Mouse (Mus musculus): ENCODE measurements around the gene Pdzrn4. TPM values are rescaled to one million over a fixed set of nuclear protein-coding genes. Genes with fewer than 3 reads are reported as not detected.

Gene Pdzrn4
- polyA plus RNA-seq, 1 experiment from 2014 or later, result 25.2 TPM

- DNase-seq (no peak), ATAC-seq (ENCODE audit: low FRiP score, low TSS enrichment) (no peak)
- 63% methylated on average over 6 of the region's 6 CpGs for WGBS
- H3K36me3 ChIP-seq (ENCODE audit: control insufficient read depth, insufficient read depth, low read length), result no peaks in the 10 kb centered on the region
- peaks cover 18% of the 10 kb centered on the region for H3K27me3 ChIP-seq (ENCODE audit: control insufficient read depth, insufficient read depth, low read length)
- H3K9ac ChIP-seq (replicated peaks; ENCODE audit: low read length), result no peak overlapping the region
- H3K4me1 ChIP-seq (ENCODE audit: control insufficient read depth, insufficient read depth, low read length), result peaks cover 8% of the 10 kb centered on the region
- no peak overlapping the region for H3K4me2 ChIP-seq (ENCODE audit: low read length)
- no peak overlapping the region for H3K27ac ChIP-seq (replicated peaks; ENCODE audit: low read depth, low read length)
- H3K4me3 ChIP-seq (replicated peaks; ENCODE audit: low read depth, low read length), result no peak overlapping the region
- H3K9me3 ChIP-seq (ENCODE audit: control insufficient read depth, low read length), result no peaks in the 10 kb centered on the region
Observed at GRCm38 (mm10) chr15:92401554-92401953, 4.9 kb downstream of the Pdzrn4 start.

GRCm38 (mm10) chr15:92415323-92415722 lies 18.6 kb downstream of the Pdzrn4 start:
- Histone ChIP-seq H3K4me3 (replicated peaks; ENCODE audit: low read depth, low read length) (no peak overlapping the region), H3K27ac (replicated peaks; ENCODE audit: low read depth, low read length) (no peak overlapping the region), H3K4me1 (ENCODE audit: control insufficient read depth, insufficient read depth, low read length) (0 out of 2 replicates have a peak, but pooled peaks cover 7% of the 10 kb centered on the region), H3K27me3 (ENCODE audit: control insufficient read depth, insufficient read depth, low read length) (no peaks in the 10 kb centered on the region), H3K36me3 (ENCODE audit: control insufficient read depth, insufficient read depth, low read length) (no peaks in the 10 kb centered on the region), H3K4me2 (ENCODE audit: low read length) (no peak overlapping the region), H3K9ac (replicated peaks; ENCODE audit: low read length) (no peak overlapping the region), H3K9me3 (ENCODE audit: control insufficient read depth, low read length) (no peaks in the 10 kb centered on the region)
- 11% methylated on average over 4 of the region's 4 CpGs for WGBS
- ATAC-seq (ENCODE audit: low FRiP score, low TSS enrichment) (no peak), DNase-seq (peak; percentile 27)

GRCm38 (mm10) chr15:92416141-92416540 lies 19.5 kb downstream of the Pdzrn4 start:
- Histone ChIP-seq H3K27me3 (ENCODE audit: control insufficient read depth, insufficient read depth, low read length) (no peaks in the 10 kb centered on the region), H3K4me1 (ENCODE audit: control insufficient read depth, insufficient read depth, low read length) (0 out of 2 replicates have a peak, but pooled peaks cover 7% of the 10 kb centered on the region), H3K9me3 (ENCODE audit: control insufficient read depth, low read length) (no peaks in the 10 kb centered on the region), H3K27ac (replicated peaks; ENCODE audit: low read depth, low read length) (no peak overlapping the region), H3K9ac (replicated peaks; ENCODE audit: low read length) (no peak overlapping the region), H3K4me3 (replicated peaks; ENCODE audit: low read depth, low read length) (no peak overlapping the region), H3K36me3 (ENCODE audit: control insufficient read depth, insufficient read depth, low read length) (no peaks in the 10 kb centered on the region), H3K4me2 (ENCODE audit: low read length) (no peak overlapping the region)
- no peak for ATAC-seq (ENCODE audit: low FRiP score, low TSS enrichment)
- no peak for DNase-seq
- WGBS, result 72% methylated on average over 6 of the region's 6 CpGs

- Histone ChIP-seq H3K4me1 (ENCODE audit: control insufficient read depth, insufficient read depth, low read length) (0 out of 2 replicates have a peak, but pooled peaks cover 7% of the 10 kb centered on the region), H3K9me3 (ENCODE audit: control insufficient read depth, low read length) (no peaks in the 10 kb centered on the region), H3K36me3 (ENCODE audit: control insufficient read depth, insufficient read depth, low read length) (no peaks in the 10 kb centered on the region), H3K4me2 (ENCODE audit: low read length) (no peak overlapping the region), H3K27me3 (ENCODE audit: control insufficient read depth, insufficient read depth, low read length) (no peaks in the 10 kb centered on the region), H3K27ac (replicated peaks; ENCODE audit: low read depth, low read length) (no peak overlapping the region), H3K4me3 (replicated peaks; ENCODE audit: low read depth, low read length) (no peak overlapping the region), H3K9ac (replicated peaks; ENCODE audit: low read length) (no peak overlapping the region)
- 15% methylated on average over 7 of the region's 7 CpGs for WGBS
- ATAC-seq (ENCODE audit: low FRiP score, low TSS enrichment) (no peak), DNase-seq (no peak)
Observed at GRCm38 (mm10) chr15:92416658-92417057, 20.0 kb downstream of the Pdzrn4 start.

- WGBS, result 43% methylated on average over 3 of the region's 3 CpGs
- ATAC-seq (ENCODE audit: low FRiP score, low TSS enrichment), result no peak
- no peaks in the 10 kb centered on the region for H3K36me3 ChIP-seq (ENCODE audit: control insufficient read depth, insufficient read depth, low read length)
Observed at GRCm38 (mm10) chr15:92417120-92417519, 20.4 kb downstream of the Pdzrn4 start.

GRCm38 (mm10) chr15:92434605-92435004 lies 37.9 kb downstream of the Pdzrn4 start:
- Histone ChIP-seq H3K9ac (replicated peaks; ENCODE audit: low read length) (no peak overlapping the region), H3K4me1 (ENCODE audit: control insufficient read depth, insufficient read depth, low read length) (no peaks in the 10 kb centered on the region), H3K4me3 (replicated peaks; ENCODE audit: low read depth, low read length) (no peak overlapping the region), H3K27me3 (ENCODE audit: control insufficient read depth, insufficient read depth, low read length) (no peaks in the 10 kb centered on the region), H3K9me3 (ENCODE audit: control insufficient read depth, low read length) (no peaks in the 10 kb centered on the region), H3K36me3 (ENCODE audit: control insufficient read depth, insufficient read depth, low read length) (no peaks in the 10 kb centered on the region), H3K27ac (replicated peaks; ENCODE audit: low read depth, low read length) (no peak overlapping the region), H3K4me2 (ENCODE audit: low read length) (no peak overlapping the region)
- WGBS, result 7% methylated on average over 6 of the region's 6 CpGs
- ATAC-seq (ENCODE audit: low FRiP score, low TSS enrichment), result no peak
- DNase-seq, result peak; percentile 88

More at GRCm38 (mm10) chr15:92417120-92417519, 20.4 kb downstream of the Pdzrn4 start:
- Histone ChIP-seq H3K27me3 (ENCODE audit: control insufficient read depth, insufficient read depth, low read length) (no peaks in the 10 kb centered on the region), H3K4me1 (ENCODE audit: control insufficient read depth, insufficient read depth, low read length) (0 out of 2 replicates have a peak, but pooled peaks cover 7% of the 10 kb centered on the region), H3K4me3 (replicated peaks; ENCODE audit: low read depth, low read length) (no peak overlapping the region), H3K9ac (replicated peaks; ENCODE audit: low read length) (no peak overlapping the region), H3K4me2 (ENCODE audit: low read length) (no peak overlapping the region), H3K9me3 (ENCODE audit: control insufficient read depth, low read length) (no peaks in the 10 kb centered on the region), H3K27ac (replicated peaks; ENCODE audit: low read depth, low read length) (no peak overlapping the region)
- no peak for DNase-seq

- Histone ChIP-seq H3K9me3 (ENCODE audit: control insufficient read depth, low read length) (no peaks in the 10 kb centered on the region), H3K36me3 (ENCODE audit: control insufficient read depth, insufficient read depth, low read length) (no peaks in the 10 kb centered on the region), H3K27ac (replicated peaks; ENCODE audit: low read depth, low read length) (no peak overlapping the region), H3K4me2 (ENCODE audit: low read length) (no peak overlapping the region), H3K4me3 (replicated peaks; ENCODE audit: low read depth, low read length) (no peak overlapping the region), H3K4me1 (ENCODE audit: control insufficient read depth, insufficient read depth, low read length) (no peaks in the 10 kb centered on the region), H3K9ac (replicated peaks; ENCODE audit: low read length) (no peak overlapping the region), H3K27me3 (ENCODE audit: control insufficient read depth, insufficient read depth, low read length) (no peaks in the 10 kb centered on the region)
- 11% methylated on average over 4 of the region's 4 CpGs for WGBS
- ATAC-seq (ENCODE audit: low FRiP score, low TSS enrichment) (no peak), DNase-seq (peak; percentile 53)
Observed at GRCm38 (mm10) chr15:92435306-92435705, 38.6 kb downstream of the Pdzrn4 start.

- H3K36me3 ChIP-seq (ENCODE audit: control insufficient read depth, insufficient read depth, low read length), result no peaks in the 10 kb centered on the region
- 82% methylated on average over 19 of the region's 19 CpGs for WGBS
- no peak overlapping the region for H3K9ac ChIP-seq (replicated peaks; ENCODE audit: low read length)
- no peak overlapping the region for H3K27ac ChIP-seq (replicated peaks; ENCODE audit: low read depth, low read length)
- no peak overlapping the region for H3K4me3 ChIP-seq (replicated peaks; ENCODE audit: low read depth, low read length)
- H3K9me3 ChIP-seq (ENCODE audit: control insufficient read depth, low read length), result no peaks in the 10 kb centered on the region
- DNase-seq, result peak; percentile 16
- no peaks in the 10 kb centered on the region for H3K4me1 ChIP-seq (ENCODE audit: control insufficient read depth, insufficient read depth, low read length)
- 0 out of 2 replicates have a peak overlapping the region, but pooled peaks have one; percentile 5 for H3K4me2 ChIP-seq (ENCODE audit: low read length)
- no peak for ATAC-seq (ENCODE audit: low FRiP score, low TSS enrichment)
- no peaks in the 10 kb centered on the region for H3K27me3 ChIP-seq (ENCODE audit: control insufficient read depth, insufficient read depth, low read length)
Observed at GRCm38 (mm10) chr15:92441630-92442180, 45.0 kb downstream of the Pdzrn4 start.

- no peak overlapping the region for H3K4me2 ChIP-seq (ENCODE audit: low read length)
- H3K27ac ChIP-seq (replicated peaks; ENCODE audit: low read depth, low read length), result no peak overlapping the region
- H3K27me3 ChIP-seq (ENCODE audit: control insufficient read depth, insufficient read depth, low read length), result no peaks in the 10 kb centered on the region
- H3K9me3 ChIP-seq (ENCODE audit: control insufficient read depth, low read length), result no peaks in the 10 kb centered on the region
- H3K36me3 ChIP-seq (ENCODE audit: control insufficient read depth, insufficient read depth, low read length), result no peaks in the 10 kb centered on the region
- H3K9ac ChIP-seq (replicated peaks; ENCODE audit: low read length), result no peak overlapping the region
- WGBS, result 43% methylated on average over 8 of the region's 8 CpGs
- DNase-seq (peak; percentile 87), ATAC-seq (ENCODE audit: low FRiP score, low TSS enrichment) (no peak)
- no peak overlapping the region for H3K4me3 ChIP-seq (replicated peaks; ENCODE audit: low read depth, low read length)
- no peaks in the 10 kb centered on the region for H3K4me1 ChIP-seq (ENCODE audit: control insufficient read depth, insufficient read depth, low read length)
Observed at GRCm38 (mm10) chr15:92447708-92448147, 51.0 kb downstream of the Pdzrn4 start.
